Mouse (Mus musculus) cerebellum, adult 11-12 months (tissue): ENCODE measurements around the gene Aph1c.
"Not testable (repeated sequence)": the region's sequence is repeated elsewhere in the genome, so short reads cannot be mapped to it uniquely, and the experiment has no call there.

ENCODE experiments used
- DNase-seq: peaks from one replicate; pipeline ENCODE4 v3.0.0; 2022

Aph1c gene

DNA sequence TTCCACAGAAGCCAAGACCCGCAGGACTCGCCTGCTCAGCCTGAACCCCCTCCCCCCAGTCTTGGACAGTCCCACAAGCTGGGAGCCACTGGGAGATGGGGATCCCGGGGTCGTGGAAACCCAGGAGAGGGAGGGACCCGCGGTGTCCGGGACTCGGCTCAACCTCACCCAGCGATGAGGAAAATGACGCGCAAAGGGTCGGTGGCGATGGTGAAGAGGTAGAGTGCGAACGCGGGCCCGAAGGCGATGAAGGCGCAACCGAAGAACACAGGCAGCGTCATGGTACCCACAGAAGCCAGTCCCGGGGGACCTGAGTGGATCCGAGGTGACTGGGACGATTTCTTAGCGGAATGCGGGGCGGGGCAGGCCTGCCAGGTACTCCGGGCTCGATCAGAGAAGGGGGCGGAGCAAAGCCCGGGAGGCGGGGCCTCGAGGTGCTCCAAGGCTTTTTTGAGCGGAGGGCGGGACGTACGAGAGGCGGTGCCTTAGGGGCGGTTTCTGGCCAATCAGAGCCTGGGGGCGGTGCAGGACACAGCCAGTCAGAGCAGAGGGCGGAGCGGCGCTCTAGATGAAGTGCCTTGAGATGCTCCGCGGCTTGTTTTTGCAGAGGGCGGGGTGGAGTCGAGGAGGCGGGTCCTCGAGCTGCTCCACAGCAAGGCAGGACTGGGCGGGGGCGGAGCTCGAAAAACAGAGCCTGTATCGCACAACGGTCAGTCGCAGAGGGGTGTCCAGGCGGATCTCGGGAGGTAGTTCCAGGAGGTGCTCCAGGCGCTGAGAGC lies at the start of gene Aph1c:
Aph1c (minus strand) TSS at position 409 of the 779 bp plus-strand sequence.
- DNase-seq, result peak; percentile 100

DNA sequence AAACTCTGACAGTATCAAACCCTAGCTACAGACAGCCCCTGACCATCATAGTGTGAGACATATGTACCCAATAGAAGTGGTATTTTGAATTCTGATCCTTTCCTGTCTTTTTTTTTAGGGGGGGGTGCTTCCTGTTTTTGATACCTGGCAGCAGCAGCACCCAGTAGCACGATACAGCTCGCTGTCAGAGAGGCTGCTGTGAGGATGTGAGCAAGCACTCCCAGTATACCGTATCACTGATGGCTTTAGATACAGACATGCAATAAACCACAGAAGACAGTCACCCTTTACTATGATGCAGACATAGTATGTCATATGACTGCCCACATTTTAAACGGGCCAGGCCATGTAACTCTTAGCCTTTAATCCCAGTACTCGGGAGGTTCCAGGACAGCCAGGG lies 49.0 kb upstream of the Aph1c start:
- no peak for DNase-seq

DNA sequence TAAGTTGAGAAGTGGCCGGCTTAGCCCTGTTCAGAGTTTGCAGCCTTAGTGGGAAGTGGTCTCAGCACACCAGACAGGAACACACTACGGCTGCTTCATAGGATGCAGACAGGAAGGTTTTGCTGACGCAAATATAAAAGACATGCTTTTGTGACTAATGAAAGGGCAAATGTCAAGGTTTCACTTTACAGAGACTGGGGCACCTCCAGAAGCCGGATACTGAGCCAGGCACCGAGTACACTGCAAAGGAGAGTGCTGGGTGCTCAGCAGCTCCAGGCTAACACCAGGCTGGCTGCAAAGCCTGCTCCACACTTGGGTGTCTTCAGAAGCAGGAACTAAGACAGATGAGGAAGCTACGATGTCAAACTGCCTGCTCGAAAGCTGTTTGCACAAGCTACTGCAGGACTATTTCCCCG lies 47.9 kb upstream of the Aph1c start:
- no peak for DNase-seq

DNA sequence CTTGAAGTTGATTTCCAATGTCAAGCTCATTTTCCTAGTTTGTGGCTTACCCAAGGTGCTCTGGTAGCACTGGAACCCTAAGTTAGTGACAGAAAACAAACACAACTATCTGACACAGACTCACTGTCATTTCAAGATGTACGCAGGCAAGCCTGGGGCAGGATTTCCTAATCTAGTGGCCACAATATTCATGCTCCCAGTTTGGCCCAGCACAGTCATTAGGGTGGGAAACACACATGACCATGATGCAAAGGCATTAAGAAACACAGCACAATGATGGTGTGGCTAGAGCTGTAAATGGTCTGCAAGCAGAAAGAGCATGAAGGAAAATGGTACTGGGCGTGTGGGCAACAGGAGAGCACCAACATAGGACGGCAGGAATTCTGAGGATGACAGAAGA lies 47.3 kb upstream of the Aph1c start:
- DNase-seq, result no peak

DNA sequence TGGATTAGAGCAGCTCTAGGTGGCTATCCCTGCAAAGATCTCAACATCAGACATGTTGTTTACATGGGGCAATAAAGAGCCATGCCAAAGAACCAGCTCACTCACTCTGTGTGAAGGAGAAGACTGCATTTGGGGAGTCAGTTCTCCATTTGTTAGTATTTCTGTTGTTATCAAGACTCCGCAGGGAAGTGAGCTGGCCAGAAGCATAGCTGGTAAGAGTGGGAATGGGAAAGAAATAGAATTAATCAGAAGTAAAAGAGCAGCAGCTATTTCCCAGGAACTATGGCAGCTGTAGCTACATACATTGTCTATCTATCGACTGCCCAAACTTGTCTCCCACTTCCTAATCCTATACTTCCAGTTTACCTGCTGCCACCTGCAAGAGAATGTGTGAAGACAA lies 46.2 kb upstream of the Aph1c start:
- no peak for DNase-seq

DNA sequence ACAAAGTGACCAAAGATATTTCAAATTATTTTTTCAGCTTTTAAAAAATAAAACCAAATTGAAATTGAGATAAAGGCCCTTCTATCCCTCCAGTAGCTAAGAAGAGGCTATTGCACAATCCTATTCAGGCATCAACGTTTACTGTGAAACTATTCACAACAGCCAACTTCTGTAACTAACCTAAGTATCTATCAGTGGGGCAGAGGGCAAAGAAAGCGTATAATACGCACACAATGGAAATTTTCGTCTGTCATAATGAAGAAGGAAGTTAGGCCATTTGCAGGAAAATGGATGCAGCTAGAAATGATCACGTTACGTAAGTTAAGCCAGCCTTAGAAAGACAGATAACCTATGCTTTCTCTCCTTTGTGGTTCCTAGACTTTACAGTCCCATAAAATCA lies 45.0 kb upstream of the Aph1c start:
- no peak for DNase-seq

DNA sequence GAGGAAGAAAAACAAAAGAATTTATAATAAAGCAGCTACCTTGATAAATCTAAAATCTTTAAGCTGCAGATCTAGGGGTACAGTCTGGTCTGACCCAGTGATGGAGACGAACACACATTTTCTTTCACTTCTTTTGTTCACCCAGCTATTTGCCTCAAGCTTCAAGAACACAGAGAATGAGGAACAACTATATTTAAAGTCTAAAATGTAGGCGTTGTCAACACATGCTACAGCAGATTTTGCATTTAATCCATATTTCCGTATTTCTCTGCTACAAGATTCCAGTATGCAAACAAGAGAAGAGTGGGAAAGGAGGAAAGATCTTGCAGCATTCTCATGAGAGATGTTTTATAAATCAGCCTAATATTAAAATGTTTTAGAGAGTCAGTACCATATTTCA lies 44.4 kb upstream of the Aph1c start:
- no peak for DNase-seq

DNA sequence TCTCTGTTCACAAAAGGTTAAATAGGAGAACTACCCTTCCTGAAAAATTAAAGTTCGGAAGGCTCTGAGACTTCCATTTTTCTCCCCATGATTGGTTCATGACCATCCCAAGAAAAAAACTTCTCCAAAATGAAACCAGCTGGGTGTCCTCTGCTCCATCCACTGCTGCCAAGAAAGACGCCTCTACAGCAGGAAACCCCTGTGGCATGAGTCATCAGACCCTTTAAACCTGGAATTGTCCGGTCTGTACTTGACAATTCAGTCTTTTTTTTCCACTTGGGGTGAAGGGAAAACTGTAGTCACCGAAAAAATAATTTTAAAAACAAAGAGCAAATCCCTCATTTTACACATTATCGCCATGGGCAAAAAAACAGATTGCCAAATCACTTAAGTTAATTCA lies 42.1 kb upstream of the Aph1c start:
- DNase-seq, result no peak

DNA sequence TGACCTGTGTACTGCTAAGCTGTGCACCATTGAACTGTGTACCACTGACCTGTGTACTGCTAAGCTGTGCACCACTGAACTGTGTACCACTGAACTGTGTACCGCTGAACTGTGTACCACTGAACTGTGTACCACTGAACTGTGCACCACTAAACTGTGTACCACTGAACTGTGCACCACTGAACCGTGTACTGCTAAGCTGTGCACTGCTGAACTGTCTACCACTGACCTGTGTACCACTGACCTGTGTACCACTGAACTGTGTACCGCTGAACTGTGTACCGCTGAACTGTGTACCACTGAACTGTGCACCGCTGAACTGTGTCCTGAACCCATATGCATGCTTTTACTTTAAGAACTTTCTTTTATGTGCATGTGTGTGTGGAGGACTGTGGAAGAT lies 39.8 kb upstream of the Aph1c start:
- no peak for DNase-seq

DNA sequence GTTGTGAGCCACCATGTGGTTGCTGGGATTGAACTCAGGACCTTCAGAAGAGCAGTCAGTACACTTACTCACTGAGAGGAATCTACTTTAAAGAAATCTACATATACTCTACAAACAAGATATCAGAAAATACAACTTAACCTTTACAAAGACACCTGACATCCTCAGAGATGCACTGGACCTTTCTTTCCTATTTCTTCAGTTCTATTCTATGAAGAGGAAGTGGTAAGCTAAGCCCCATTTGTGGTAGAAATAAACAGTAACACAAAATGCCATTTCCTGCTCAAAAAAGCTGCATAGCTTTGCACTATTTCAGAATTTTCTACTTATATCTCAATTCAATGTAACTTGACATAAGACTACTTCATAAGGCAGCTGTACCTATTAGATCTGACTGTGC lies 39.0 kb upstream of the Aph1c start:
- DNase-seq, result no peak

DNA sequence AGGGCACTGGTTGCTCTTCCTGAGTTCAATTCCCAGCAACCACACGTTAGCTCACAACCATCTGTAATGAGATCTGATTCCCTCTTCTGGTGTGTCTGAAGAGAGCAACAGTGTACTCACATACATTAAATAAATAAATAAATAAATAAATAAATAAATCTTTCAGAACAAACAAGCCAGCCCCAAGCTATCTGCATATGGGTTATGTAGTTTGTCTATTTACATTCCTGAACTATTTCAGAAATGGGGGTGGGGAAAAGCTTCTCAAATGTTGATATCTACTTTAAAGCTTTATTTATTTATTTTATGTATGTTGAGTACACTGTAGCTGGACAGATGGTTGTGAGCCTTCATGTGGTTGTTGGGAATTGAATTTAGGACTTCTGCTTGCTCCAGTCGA lies 38.5 kb upstream of the Aph1c start:
- not testable (repeated sequence) for DNase-seq

DNA sequence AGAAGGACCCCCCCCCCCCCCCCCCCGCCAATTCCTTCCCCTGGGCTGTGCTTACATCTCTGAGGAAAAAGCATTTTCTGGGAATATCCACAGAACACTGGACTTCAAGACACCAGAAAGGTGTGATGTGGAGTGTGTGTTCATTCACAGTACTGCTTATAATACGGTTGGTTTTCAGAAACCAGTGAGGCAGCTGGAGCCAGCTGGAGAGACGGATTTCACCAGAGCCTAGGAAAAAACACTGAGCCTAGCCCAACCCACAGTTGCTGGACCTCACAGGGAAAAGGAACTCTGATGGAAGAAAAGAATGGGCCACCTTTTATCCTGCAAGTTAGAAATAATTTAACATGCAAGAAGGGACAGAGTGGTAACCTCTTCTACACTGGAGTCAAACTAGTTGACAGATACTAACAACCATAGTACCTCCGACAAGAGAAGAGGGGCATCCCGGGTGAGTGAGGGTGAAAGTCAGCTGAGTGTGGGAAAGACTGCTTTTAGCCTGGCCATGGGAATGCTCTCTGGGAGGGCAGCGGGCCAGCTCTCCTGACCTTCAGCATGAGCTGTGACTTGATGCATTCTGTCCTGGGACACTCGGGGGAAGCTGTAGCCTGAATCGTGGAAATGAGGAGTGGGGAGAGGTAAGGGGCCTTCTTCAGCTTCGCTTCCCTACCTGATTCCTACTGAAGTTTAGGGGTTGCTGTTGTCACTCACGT lies 37.6 kb upstream of the Aph1c start:
- DNase-seq, result no peak

DNA sequence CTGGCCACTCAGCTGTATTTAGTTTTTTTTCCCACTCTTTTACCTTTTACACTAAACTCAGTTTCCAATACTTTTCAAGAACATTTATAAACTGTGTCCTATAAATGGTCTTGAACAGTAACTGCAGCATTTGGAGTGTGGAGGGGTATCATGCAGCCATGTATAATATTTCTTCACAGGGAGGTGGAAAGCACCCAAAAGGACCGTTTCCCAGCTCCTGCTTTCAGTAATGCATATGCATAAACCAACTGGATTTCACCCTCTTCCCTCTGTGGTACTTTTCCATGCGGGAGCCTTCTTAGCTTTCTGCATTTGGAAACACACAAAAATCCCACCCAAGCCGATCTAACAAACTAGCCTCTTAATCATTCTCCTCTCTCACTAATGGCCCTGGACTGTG lies 30.2 kb upstream of the Aph1c start:
- DNase-seq, result no peak

DNA sequence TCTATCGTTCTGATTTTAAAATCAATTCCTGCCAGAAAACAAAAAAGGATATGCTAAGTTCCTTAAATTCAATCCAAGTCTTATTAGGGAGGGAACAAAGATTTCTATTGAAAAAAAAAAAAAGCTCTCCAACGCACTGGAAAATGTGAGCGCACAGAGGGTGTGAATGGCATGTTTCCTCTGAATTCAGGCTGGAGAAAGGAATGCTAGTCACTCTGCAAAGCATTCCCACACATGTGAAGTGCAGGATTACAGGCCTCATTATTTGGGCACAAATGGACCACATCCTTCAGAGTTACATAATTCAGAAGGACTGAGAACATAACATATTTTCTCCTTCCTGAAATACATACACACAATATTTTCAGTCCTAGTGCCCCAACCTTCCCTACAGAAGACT lies 28.9 kb upstream of the Aph1c start:
- DNase-seq, result no peak

DNA sequence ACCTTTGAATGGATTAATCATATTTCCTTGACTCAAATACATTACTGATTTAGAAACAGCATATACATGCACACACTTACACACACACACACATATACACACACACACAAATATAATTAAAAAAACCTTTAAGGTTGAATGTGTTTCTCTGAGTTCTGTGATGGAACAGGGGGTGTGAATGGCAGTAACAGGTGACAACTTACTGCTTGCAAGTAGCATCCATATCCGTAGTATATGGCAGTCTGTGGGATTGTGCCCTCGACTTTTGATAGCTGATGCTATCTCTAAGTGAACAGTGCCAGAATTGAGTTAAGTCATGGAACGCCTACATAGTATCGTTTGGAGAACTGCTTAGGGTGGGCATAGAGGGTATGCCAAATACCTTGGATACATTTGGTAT lies 27.7 kb upstream of the Aph1c start:
- DNase-seq, result no peak

DNA sequence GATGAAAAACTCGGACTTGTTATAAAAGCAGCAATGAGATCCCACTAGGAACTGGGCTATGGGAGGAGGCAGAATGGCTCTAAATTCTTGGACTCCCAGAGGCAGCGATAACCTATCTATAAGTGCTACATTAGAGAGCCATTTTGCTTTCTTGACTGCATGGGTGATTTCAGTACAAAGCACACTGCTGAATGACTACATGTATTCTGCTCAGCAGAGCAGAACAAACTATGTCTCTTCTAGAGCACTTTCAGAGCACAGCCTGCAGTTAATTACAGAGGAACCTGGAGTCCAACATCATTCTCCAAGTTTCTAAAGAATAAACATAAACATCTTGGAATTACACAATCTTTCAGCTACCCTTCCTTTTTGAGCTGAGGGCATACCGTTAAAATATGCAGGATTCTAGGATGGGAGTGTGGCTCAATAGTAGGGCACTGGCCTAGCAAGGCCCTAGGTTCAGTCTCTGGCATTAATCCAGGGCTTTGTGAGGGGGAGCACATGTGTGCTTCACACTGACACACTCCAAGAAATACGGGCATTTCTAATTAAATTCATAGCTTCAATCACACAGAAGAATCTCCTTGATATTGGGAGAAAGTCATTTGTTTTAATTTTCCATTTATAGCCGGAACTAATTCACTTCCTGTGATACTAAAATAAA lies 26.7 kb upstream of the Aph1c start:
- DNase-seq, result no peak

DNA sequence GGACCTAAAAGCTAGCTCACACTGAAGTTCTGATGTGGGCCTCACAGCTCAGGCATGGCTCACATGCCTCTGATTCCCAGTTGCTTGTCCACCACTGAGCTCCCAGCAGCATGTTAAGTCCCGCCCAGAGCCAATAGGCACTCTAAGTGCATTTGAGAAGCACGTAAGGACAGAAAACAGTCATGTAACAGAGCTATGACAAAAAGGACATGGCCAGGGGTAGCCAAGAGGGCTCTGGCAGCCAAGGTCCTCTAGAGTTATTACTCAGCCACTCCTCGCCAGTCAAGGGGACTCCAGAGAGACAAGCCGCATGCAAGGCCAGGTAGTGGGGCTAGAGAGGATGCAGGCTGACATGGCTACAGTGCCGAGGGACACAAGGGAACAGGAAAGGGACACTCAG lies 25.0 kb upstream of the Aph1c start:
- no peak for DNase-seq

DNA sequence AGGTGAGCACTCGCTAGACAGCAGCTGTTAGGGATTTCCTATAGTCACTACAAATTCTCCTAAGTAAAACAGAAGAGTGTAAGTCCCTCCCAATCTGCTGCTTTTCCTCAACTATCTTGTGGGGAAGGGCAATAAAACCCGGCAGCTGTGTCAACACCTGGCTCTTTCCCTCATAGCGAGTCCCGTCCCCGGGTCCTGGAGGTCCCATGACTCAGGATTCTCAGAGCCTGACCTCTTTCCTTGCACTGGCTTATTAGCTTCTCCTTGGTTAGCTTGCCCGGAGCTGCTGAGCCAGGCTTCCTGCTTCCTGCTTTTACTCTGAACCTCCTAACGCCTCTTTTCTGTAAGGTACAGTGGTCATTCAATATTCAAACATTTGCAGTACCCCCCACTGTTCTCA lies 21.3 kb upstream of the Aph1c start:
- no peak for DNase-seq

DNA sequence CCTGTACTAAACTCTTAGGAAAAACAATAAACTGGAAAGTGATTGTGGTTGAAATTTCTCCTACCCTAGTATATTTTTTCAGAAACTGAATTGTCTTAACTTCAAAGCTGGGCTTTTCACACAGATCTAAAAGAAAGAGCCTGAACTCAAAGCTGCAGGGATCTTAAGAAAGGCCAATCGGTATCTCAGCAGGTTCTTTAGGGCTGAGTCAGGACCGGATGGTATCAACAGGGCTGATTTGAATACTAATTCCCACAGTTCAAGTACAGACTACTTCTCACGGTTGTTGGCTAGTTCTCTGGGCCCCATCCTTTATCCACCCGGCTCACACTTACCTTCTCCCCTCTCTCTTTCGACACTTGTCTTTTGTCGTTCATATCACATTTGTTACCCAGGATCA lies 18.1 kb upstream of the Aph1c start:
- no peak for DNase-seq

DNA sequence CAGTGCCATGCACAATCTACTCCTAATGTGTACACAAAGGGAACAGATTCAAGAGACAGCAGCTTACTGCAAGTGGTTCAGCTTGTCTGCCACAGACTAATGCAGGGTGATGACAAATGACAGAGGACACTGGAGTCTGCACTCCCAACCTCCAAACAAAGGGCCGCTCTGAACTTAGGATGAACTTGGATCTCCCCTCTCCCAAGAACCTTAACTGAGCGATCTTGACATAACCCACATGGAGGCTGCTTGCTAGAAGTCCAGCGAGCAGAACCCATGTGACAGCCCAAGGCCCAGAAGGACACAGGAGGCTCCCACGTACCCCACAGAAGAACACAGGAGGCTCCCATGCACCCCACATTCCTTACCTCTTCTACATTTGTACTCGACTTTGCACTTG lies 16.4 kb upstream of the Aph1c start:
- no peak for DNase-seq

DNA sequence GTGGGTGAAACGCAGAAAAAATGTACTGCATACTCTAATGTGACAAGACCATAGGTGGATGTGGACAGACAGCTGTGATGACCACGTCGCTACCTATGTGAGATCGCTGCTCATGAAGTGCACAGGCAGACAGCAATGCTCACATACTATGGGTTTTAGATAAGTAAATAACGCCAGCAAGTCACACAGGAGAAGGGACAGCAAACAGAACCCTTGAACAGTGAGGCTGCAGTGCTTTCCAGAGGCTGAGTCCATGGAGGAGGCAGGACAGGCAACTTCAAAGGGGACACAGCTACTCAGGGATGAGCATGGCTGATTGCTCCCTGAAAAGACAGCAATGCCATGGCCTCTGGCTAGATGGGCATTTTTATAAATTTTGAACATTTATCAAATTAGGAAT lies 12.3 kb upstream of the Aph1c start:
- no peak for DNase-seq

DNA sequence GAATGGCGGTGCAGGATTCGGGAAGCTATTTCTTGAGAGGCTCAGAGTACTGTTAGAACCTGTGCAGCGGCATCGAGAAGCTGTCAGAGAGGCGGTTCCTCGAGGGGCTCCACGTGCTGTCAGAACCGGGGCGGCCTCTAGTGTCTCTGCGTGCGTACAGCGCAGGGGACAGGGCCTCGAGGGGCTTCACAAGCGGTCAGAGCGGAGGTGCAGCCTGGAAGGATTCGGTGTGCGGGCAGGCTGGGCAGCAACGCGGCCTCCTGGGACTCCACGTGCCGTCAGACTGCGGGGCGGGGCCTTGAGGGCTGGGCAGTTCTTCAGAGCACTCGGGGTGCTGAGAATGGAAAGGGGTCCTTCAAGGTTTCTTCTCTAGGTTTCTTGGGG lies 563 bp upstream of the Aph1c start:
- DNase-seq, result no peak

DNA sequence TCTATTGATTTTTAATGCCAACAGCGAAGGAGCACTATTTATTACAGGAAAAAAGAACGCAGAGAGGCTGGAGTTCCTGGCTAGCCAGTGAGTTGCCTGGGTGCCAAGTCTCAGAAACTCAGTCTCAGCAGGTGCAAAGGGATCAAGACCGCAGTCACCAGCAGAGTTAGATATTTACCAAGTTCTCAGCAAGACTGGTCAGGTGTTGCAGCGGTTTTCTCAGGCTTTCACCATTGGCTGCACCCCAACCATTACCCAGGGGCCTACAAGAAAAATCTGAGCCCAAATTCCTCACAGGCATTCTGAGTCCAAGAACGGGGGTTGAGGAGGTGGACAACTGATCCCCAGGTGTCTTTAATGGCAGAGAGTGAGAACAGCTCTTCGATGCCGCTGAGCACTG lies 675 bp downstream of the Aph1c start:
- peak; percentile 39 for DNase-seq

DNA sequence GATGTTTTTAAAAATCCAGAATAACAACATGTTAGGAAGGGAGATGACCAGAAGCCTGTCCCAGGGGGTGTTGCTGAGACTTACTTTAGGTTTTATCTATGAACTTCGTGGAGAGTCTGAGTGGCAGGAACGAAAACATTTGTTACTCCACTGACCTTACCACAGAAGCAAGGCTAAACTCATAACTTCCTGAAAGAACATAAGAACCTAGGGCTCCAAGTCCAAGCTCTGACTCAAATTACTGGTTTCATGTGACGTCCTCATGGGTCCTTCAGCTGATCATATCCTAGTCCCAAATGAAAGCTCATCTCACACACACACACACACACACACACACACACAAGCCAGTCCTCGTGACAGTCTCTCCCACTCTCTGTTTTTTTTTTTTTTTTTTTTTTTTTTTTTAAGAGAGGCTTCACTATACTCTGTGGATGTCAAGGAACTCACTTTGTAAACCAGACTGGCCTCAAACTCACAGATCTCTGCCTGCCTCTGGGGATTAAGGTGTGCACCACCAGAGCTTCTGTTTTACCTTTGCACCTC lies 2.1 kb downstream of the Aph1c start:
- no peak for DNase-seq
